ENCODE assay signal across 8 mouse cellular contexts in genomic region chr1:62706085-62707021, GRCm38 (mm10). TPM values are rescaled to one million over a fixed set of nuclear protein-coding genes. Genes with fewer than 3 reads are reported as not detected.
DNase-seq lines count a peak whose midpoint lies in the region; ATAC-seq lines count a peak whose summit lies in the region.

No protein-coding gene starts in this region.

- H3K9me3 ChIP-seq in kidney, embryonic 16.5 days (ENCODE audit: low read length) = no peaks in the 10 kb centered on the region
- no peaks in the 10 kb centered on the region for H3K9me3 ChIP-seq in liver, embryonic 12.5 days (replicated peaks)
- no peaks in the 10 kb centered on the region for H3K9me3 ChIP-seq in neural tube, embryonic 11.5 days (ENCODE audit: control insufficient read depth, low read length)

- peak overlapping the region; percentile 67 for H3K4me3 ChIP-seq in kidney, embryonic 16.5 days (ENCODE audit: low read length)
- H3K4me3 ChIP-seq in liver, embryonic 12.5 days = peak overlapping the region; percentile 54
- peak overlapping the region; percentile 70 for H3K4me3 ChIP-seq in neural tube, embryonic 11.5 days (ENCODE audit: low read depth, low read length)

- DNase-seq in urinary bladder, postnatal 14 days (ENCODE audit: low spot score) = peak; percentile 60
- DNase-seq in urinary bladder, adult 2 months (ENCODE audit: low spot score) = no peak
- peak; percentile 82 for DNase-seq in embryo, embryonic 10 days (ENCODE audit: low spot score)
- peak; percentile 68 to 70 for DNase-seq in heart, adult 9 months (ENCODE audit: low spot score in 2 of 2)
- DNase-seq in neural tube, embryonic 11.5 days (ENCODE audit: low spot score) = peak; percentile 73

- peak; percentile 79 for ATAC-seq in kidney, embryonic 16.5 days (ENCODE audit: low FRiP score, low TSS enrichment)
- ATAC-seq in liver, embryonic 12.5 days = peak; percentile 42
- ATAC-seq in neural tube, embryonic 11.5 days (ENCODE audit: insufficient read depth, low FRiP score, low TSS enrichment) = peak; percentile 43; the same call in 1 of the 2 replicates
- no peak for ATAC-seq in activated CD4-positive, CD25-positive, alpha-beta regulatory T cell, adult 4 months

- peak overlapping the region; percentile 46; the same call in 1 of the 2 replicates for H3K27ac ChIP-seq in kidney, embryonic 16.5 days (ENCODE audit: low read length)
- H3K27ac ChIP-seq in liver, embryonic 12.5 days = no peak overlapping the region
- H3K27ac ChIP-seq in neural tube, embryonic 11.5 days (ENCODE audit: low read depth, low read length) = peak overlapping the region; percentile 57

- peaks cover 65% of the 10 kb centered on the region for H3K27me3 ChIP-seq in kidney, embryonic 16.5 days (ENCODE audit: insufficient read depth, low read length)
- peaks cover 100% of the 10 kb centered on the region for H3K27me3 ChIP-seq in liver, embryonic 12.5 days (replicated peaks)
- H3K27me3 ChIP-seq in neural tube, embryonic 11.5 days (ENCODE audit: control insufficient read depth, insufficient read depth, low read length) = peaks cover 5% of the 10 kb centered on the region

- H3K36me3 ChIP-seq in kidney, embryonic 16.5 days (ENCODE audit: insufficient read depth, low read length) = no peaks in the 10 kb centered on the region
- no peaks in the 10 kb centered on the region for H3K36me3 ChIP-seq in liver, embryonic 12.5 days
- peaks cover 2% of the 10 kb centered on the region; the same call in 1 of the 2 replicates for H3K36me3 ChIP-seq in neural tube, embryonic 11.5 days (ENCODE audit: control insufficient read depth, insufficient read depth, low read length)

- WGBS in kidney, embryonic 16.5 days = under 1% methylated on average over 73 of the region's 73 CpGs
- under 1% methylated on average over 73 of the region's 73 CpGs for WGBS in liver, embryonic 12.5 days (ENCODE audit: insufficient replicate concordance)
- under 1% methylated on average over 73 of the region's 73 CpGs for WGBS in neural tube, embryonic 11.5 days

- peak overlapping the region; percentile 98 for H3K4me2 ChIP-seq in kidney, embryonic 16.5 days (replicated peaks; ENCODE audit: low read depth, low read length)
- H3K4me2 ChIP-seq in liver, embryonic 12.5 days = peak overlapping the region; percentile 66
- H3K4me2 ChIP-seq in neural tube, embryonic 11.5 days (ENCODE audit: low read depth) = peak overlapping the region; percentile 96

- peaks cover 52% of the 10 kb centered on the region for H3K4me1 ChIP-seq in kidney, embryonic 16.5 days (ENCODE audit: insufficient read depth, low read length)
- peaks cover 22% of the 10 kb centered on the region for H3K4me1 ChIP-seq in liver, embryonic 12.5 days
- H3K4me1 ChIP-seq in neural tube, embryonic 11.5 days (ENCODE audit: control insufficient read depth, insufficient read depth, low read length) = peaks cover 25% of the 10 kb centered on the region

- peak overlapping the region; percentile 72 for H3K9ac ChIP-seq in kidney, embryonic 16.5 days (replicated peaks; ENCODE audit: low read length)
- H3K9ac ChIP-seq in liver, embryonic 12.5 days = peak overlapping the region; percentile 39
- peak overlapping the region; percentile 77 for H3K9ac ChIP-seq in neural tube, embryonic 11.5 days (ENCODE audit: low read length)

RNA-seq across cellular contexts. Expression of gene Nrp2, which starts 3.3 kb away (rescaled TPM):
- 114 and 146 TPM in 2 replicates for polyA plus RNA-seq in urinary bladder, adult 2 months (2012; rRNA removed)
- 10.2 and 11.2 TPM in 2 replicates for polyA plus RNA-seq in kidney, embryonic 16.5 days (2015; fragmentation: Nextera tagmentation; extraction: Ambion mirVana)
- polyA plus RNA-seq in liver, embryonic 12.5 days (2016; fragmentation: Nextera tagmentation; extraction: Ambion mirVana) = 2.0 and 2.5 TPM in 2 replicates
- 35.6 and 40.9 TPM in 2 replicates for polyA plus RNA-seq in neural tube, embryonic 11.5 days (2014; fragmentation: Nextera tagmentation; extraction: Ambion mirVana)
- under 1 TPM in 1 of 2 experiments, not detected in 1; 0.19 TPM for polyA plus RNA-seq in activated CD4-positive, CD25-positive, alpha-beta regulatory T cell, adult 4 months (2017; shearing (Covaris generic))
